Mouse (Mus musculus): ENCODE measurements around the gene Zfp82. TPM values are rescaled to one million over a fixed set of nuclear protein-coding genes. Genes with fewer than 3 reads are reported as not detected.
A peak's percentile ranks its signal among the peaks of the same experiment; 100 is the strongest.

Gene Zfp82
- polyA plus RNA-seq, 1 experiment from 2014 or later: 6.6 TPM

GRCm38 (mm10) chr7:30064622-30065021 lies 8.1 kb downstream of the Zfp82 start:
- no peak overlapping the region for H3K9ac ChIP-seq (ENCODE audit: low read length)
- no peak overlapping the region for H3K4me2 ChIP-seq (ENCODE audit: low read depth, low read length, severe bottlenecking)
- 81% methylated on average over 5 of the region's 5 CpGs for WGBS
- no peak for DNase-seq (ENCODE audit: low spot score)
- no peak overlapping the region for H3K4me3 ChIP-seq (ENCODE audit: low read depth, low read length)
- H3K27me3 ChIP-seq (ENCODE audit: control insufficient read depth, insufficient read depth, low read length): no peaks in the 10 kb centered on the region
- no peak overlapping the region for H3K27ac ChIP-seq (ENCODE audit: low read depth, low read length)
- no peaks in the 10 kb centered on the region; the same call in 1 of the 2 replicates for H3K36me3 ChIP-seq (ENCODE audit: control insufficient read depth, insufficient read depth, low read length)
- H3K9me3 ChIP-seq (ENCODE audit: control insufficient read depth, low read length): no peaks in the 10 kb centered on the region
- no peak for ATAC-seq (replicated peaks; ENCODE audit: low FRiP score)
- H3K4me1 ChIP-seq (replicated peaks; ENCODE audit: control insufficient read depth, insufficient read depth, low read length): no peaks in the 10 kb centered on the region

GRCm38 (mm10) chr7:30062478-30062877 lies 10.2 kb downstream of the Zfp82 start:
- Histone ChIP-seq H3K4me1 (replicated peaks; ENCODE audit: control insufficient read depth, insufficient read depth, low read length) (no peaks in the 10 kb centered on the region), H3K9ac (ENCODE audit: low read length) (no peak overlapping the region), H3K9me3 (ENCODE audit: control insufficient read depth, low read length) (no peaks in the 10 kb centered on the region), H3K4me2 (ENCODE audit: low read depth, low read length, severe bottlenecking) (no peak overlapping the region), H3K27me3 (ENCODE audit: control insufficient read depth, insufficient read depth, low read length) (no peaks in the 10 kb centered on the region), H3K4me3 (ENCODE audit: low read depth, low read length) (no peak overlapping the region), H3K36me3 (ENCODE audit: control insufficient read depth, insufficient read depth, low read length) (no peaks in the 10 kb centered on the region; the same call in 1 of the 2 replicates), H3K27ac (ENCODE audit: low read depth, low read length) (no peak overlapping the region)
- DNase-seq (ENCODE audit: low spot score) (no peak), ATAC-seq (replicated peaks; ENCODE audit: low FRiP score) (no peak)
- 87% methylated on average over 5 of the region's 5 CpGs for WGBS

- 91% methylated on average over 6 of the region's 6 CpGs for WGBS
- ATAC-seq (replicated peaks; ENCODE audit: low FRiP score) (no peak), DNase-seq (ENCODE audit: low spot score) (no peak)
- no peaks in the 10 kb centered on the region for H3K4me1 ChIP-seq (replicated peaks; ENCODE audit: control insufficient read depth, insufficient read depth, low read length)
- no peak overlapping the region for H3K4me3 ChIP-seq (ENCODE audit: low read depth, low read length)
- H3K27me3 ChIP-seq (ENCODE audit: control insufficient read depth, insufficient read depth, low read length): no peaks in the 10 kb centered on the region
- no peak overlapping the region for H3K27ac ChIP-seq (ENCODE audit: low read depth, low read length)
- no peak overlapping the region for H3K9ac ChIP-seq (ENCODE audit: low read length)
- H3K36me3 ChIP-seq (ENCODE audit: control insufficient read depth, insufficient read depth, low read length): peaks cover 4% of the 10 kb centered on the region; the same call in 1 of the 2 replicates
- no peak overlapping the region for H3K4me2 ChIP-seq (ENCODE audit: low read depth, low read length, severe bottlenecking)
- H3K9me3 ChIP-seq (ENCODE audit: control insufficient read depth, low read length): no peaks in the 10 kb centered on the region
Measured at GRCm38 (mm10) chr7:30060341-30060740, 12.4 kb downstream of the Zfp82 start.

- no peak for DNase-seq (ENCODE audit: low spot score)
- Histone ChIP-seq H3K4me2 (ENCODE audit: low read depth, low read length, severe bottlenecking) (no peak overlapping the region), H3K9me3 (ENCODE audit: control insufficient read depth, low read length) (no peaks in the 10 kb centered on the region), H3K27me3 (ENCODE audit: control insufficient read depth, insufficient read depth, low read length) (no peaks in the 10 kb centered on the region), H3K9ac (ENCODE audit: low read length) (no peak overlapping the region), H3K4me1 (replicated peaks; ENCODE audit: control insufficient read depth, insufficient read depth, low read length) (no peaks in the 10 kb centered on the region), H3K4me3 (ENCODE audit: low read depth, low read length) (no peak overlapping the region), H3K36me3 (ENCODE audit: control insufficient read depth, insufficient read depth, low read length) (peaks cover 4% of the 10 kb centered on the region; the same call in 1 of the 2 replicates), H3K27ac (ENCODE audit: low read depth, low read length) (no peak overlapping the region)
- no peak for ATAC-seq (replicated peaks; ENCODE audit: low FRiP score)
- 18% methylated on average over 3 of the region's 3 CpGs for WGBS
Measured at GRCm38 (mm10) chr7:30053591-30053990, 19.1 kb downstream of the Zfp82 start.

- H3K4me3 ChIP-seq (ENCODE audit: low read depth, low read length): peak within 1 kb of the TSS; percentile 71
- ATAC-seq (replicated peaks; ENCODE audit: low FRiP score) (peak; percentile 99), DNase-seq (ENCODE audit: low spot score) (peak; percentile 93)
- no peaks in the 10 kb centered on the region for H3K4me1 ChIP-seq (replicated peaks; ENCODE audit: control insufficient read depth, insufficient read depth, low read length)
- no peaks in the 10 kb centered on the region for H3K9me3 ChIP-seq (ENCODE audit: control insufficient read depth, low read length)
- WGBS: under 1% methylated on average over 40 of the region's 40 CpGs
- no peaks in the 10 kb centered on the region for H3K27me3 ChIP-seq (ENCODE audit: control insufficient read depth, insufficient read depth, low read length)
- H3K36me3 ChIP-seq (ENCODE audit: control insufficient read depth, insufficient read depth, low read length): no peaks in the 10 kb centered on the region; the same call in 1 of the 2 replicates
- H3K27ac ChIP-seq (ENCODE audit: low read depth, low read length): peak within 1 kb of the TSS; percentile 78; the same call in 1 of the 2 replicates
- H3K9ac ChIP-seq (ENCODE audit: low read length): peak within 1 kb of the TSS; percentile 77
- H3K4me2 ChIP-seq (ENCODE audit: low read depth, low read length, severe bottlenecking): peak within 1 kb of the TSS; percentile 88
Measured at GRCm38 (mm10) chr7:30050882-30051548, 21.7 kb downstream of the Zfp82 start, which contains the start of gene Zfp14. Zfp14 (minus strand) TSS chr7:30051380.

GRCm38 (mm10) chr7:30048126-30048525 lies 24.6 kb downstream of the Zfp82 start:
- Histone ChIP-seq H3K9me3 (ENCODE audit: control insufficient read depth, low read length) (no peaks in the 10 kb centered on the region), H3K4me3 (ENCODE audit: low read depth, low read length) (no peak overlapping the region), H3K36me3 (ENCODE audit: control insufficient read depth, insufficient read depth, low read length) (no peaks in the 10 kb centered on the region), H3K4me2 (ENCODE audit: low read depth, low read length, severe bottlenecking) (no peak overlapping the region), H3K27me3 (ENCODE audit: control insufficient read depth, insufficient read depth, low read length) (no peaks in the 10 kb centered on the region), H3K27ac (ENCODE audit: low read depth, low read length) (no peak overlapping the region), H3K9ac (ENCODE audit: low read length) (no peak overlapping the region), H3K4me1 (replicated peaks; ENCODE audit: control insufficient read depth, insufficient read depth, low read length) (no peaks in the 10 kb centered on the region)
- WGBS: 92% methylated on average over 4 of the region's 4 CpGs
- ATAC-seq (replicated peaks; ENCODE audit: low FRiP score) (no peak), DNase-seq (ENCODE audit: low spot score) (no peak)

GRCm38 (mm10) chr7:30044354-30044753 lies 28.3 kb downstream of the Zfp82 start:
- Histone ChIP-seq H3K9ac (ENCODE audit: low read length) (no peak overlapping the region), H3K4me3 (ENCODE audit: low read depth, low read length) (no peak overlapping the region), H3K4me2 (ENCODE audit: low read depth, low read length, severe bottlenecking) (no peak overlapping the region), H3K27ac (ENCODE audit: low read depth, low read length) (no peak overlapping the region), H3K9me3 (ENCODE audit: control insufficient read depth, low read length) (no peaks in the 10 kb centered on the region), H3K4me1 (replicated peaks; ENCODE audit: control insufficient read depth, insufficient read depth, low read length) (no peaks in the 10 kb centered on the region), H3K36me3 (ENCODE audit: control insufficient read depth, insufficient read depth, low read length) (no peaks in the 10 kb centered on the region), H3K27me3 (ENCODE audit: control insufficient read depth, insufficient read depth, low read length) (no peaks in the 10 kb centered on the region)
- WGBS: 72% methylated on average over 9 of the region's 9 CpGs
- DNase-seq (ENCODE audit: low spot score): no peak
- no peak for ATAC-seq (replicated peaks; ENCODE audit: low FRiP score)

GRCm38 (mm10) chr7:30034331-30034730 lies 38.4 kb downstream of the Zfp82 start:
- 88% methylated on average over 12 of the region's 12 CpGs for WGBS

GRCm38 (mm10) chr7:30031379-30031778 lies 41.3 kb downstream of the Zfp82 start:
- Histone ChIP-seq H3K27me3 (ENCODE audit: control insufficient read depth, insufficient read depth, low read length) (no peaks in the 10 kb centered on the region), H3K9me3 (ENCODE audit: control insufficient read depth, low read length) (no peaks in the 10 kb centered on the region), H3K36me3 (ENCODE audit: control insufficient read depth, insufficient read depth, low read length) (no peaks in the 10 kb centered on the region), H3K27ac (ENCODE audit: low read depth, low read length) (no peak overlapping the region), H3K4me3 (ENCODE audit: low read depth, low read length) (no peak overlapping the region), H3K9ac (ENCODE audit: low read length) (no peak overlapping the region), H3K4me1 (replicated peaks; ENCODE audit: control insufficient read depth, insufficient read depth, low read length) (no peaks in the 10 kb centered on the region), H3K4me2 (ENCODE audit: low read depth, low read length, severe bottlenecking) (no peak overlapping the region)
- WGBS: 90% methylated on average over 3 of the region's 3 CpGs
- DNase-seq (ENCODE audit: low spot score) (no peak), ATAC-seq (replicated peaks; ENCODE audit: low FRiP score) (no peak)

More at GRCm38 (mm10) chr7:30034331-30034730, 38.4 kb downstream of the Zfp82 start:
- Histone ChIP-seq H3K4me3 (ENCODE audit: low read depth, low read length) (no peak overlapping the region), H3K4me1 (replicated peaks; ENCODE audit: control insufficient read depth, insufficient read depth, low read length) (no peaks in the 10 kb centered on the region), H3K36me3 (ENCODE audit: control insufficient read depth, insufficient read depth, low read length) (no peaks in the 10 kb centered on the region; the same call in 1 of the 2 replicates), H3K27ac (ENCODE audit: low read depth, low read length) (no peak overlapping the region), H3K9ac (ENCODE audit: low read length) (no peak overlapping the region), H3K27me3 (ENCODE audit: control insufficient read depth, insufficient read depth, low read length) (no peaks in the 10 kb centered on the region), H3K4me2 (ENCODE audit: low read depth, low read length, severe bottlenecking) (no peak overlapping the region), H3K9me3 (ENCODE audit: control insufficient read depth, low read length) (no peaks in the 10 kb centered on the region)
- DNase-seq (ENCODE audit: low spot score) (no peak), ATAC-seq (replicated peaks; ENCODE audit: low FRiP score) (no peak)
